Mouse (Mus musculus) intestine, embryonic 14.5 days (tissue): ENCODE data around the gene Rnft2. TPM values are rescaled to one million over a fixed set of nuclear protein-coding genes. Genes with fewer than 3 reads are reported as not detected.

Experiments used
- ATAC-seq: fragments of 200-750 bp; cut with Nextera tagmentation; replicated peaks from 2 replicates; pipeline ENCODE4 v1.8.0; 2017; ENCODE audit warnings: low read depth, moderate number of reproducible peaks, moderate TSS enrichment, moderate library complexity; ENCODE audit not compliant: low FRiP score, low TSS enrichment
- DNase-seq: peaks from one replicate; pipeline ENCODE4 v3.0.0-alpha.2; 2018; ENCODE audit warnings: low spot score
- H3K27ac ChIP-seq: fragments of 300-500 bp; sonication (generic); 2 replicates; pipeline ENCODE4 v1.5.1; 2014; ENCODE audit warnings: low read depth, mild to moderate bottlenecking, control low read depth
- H3K27me3 ChIP-seq: fragments of 300-500 bp; sonication (generic); replicated peaks from 2 replicates; pipeline ENCODE4 v1.6.1; 2014; ENCODE audit warnings: low read length, control low read depth; ENCODE audit not compliant: control insufficient read depth, insufficient read depth
- H3K36me3 ChIP-seq: fragments of 300-500 bp; sonication (generic); 2 replicates; pipeline ENCODE4 v1.6.1; 2014; ENCODE audit warnings: low read length, control low read depth; ENCODE audit not compliant: control insufficient read depth, insufficient read depth
- H3K4me1 ChIP-seq: fragments of 300-500 bp; sonication (generic); replicated peaks from 2 replicates; pipeline ENCODE4 v1.6.1; 2014; ENCODE audit warnings: low read length, control low read depth, mixed read lengths; ENCODE audit not compliant: control insufficient read depth, insufficient read depth
- H3K4me2 ChIP-seq: fragments of 300-500 bp; sonication (generic); 2 replicates; pipeline ENCODE4 v1.6.1; 2014; ENCODE audit warnings: low read length
- H3K4me3 ChIP-seq: fragments of 300-500 bp; sonication (generic); 2 replicates; pipeline ENCODE4 v1.5.1; 2014; ENCODE audit warnings: low read depth, low read length, control low read depth, mixed read lengths
- H3K9ac ChIP-seq: fragments of 300-500 bp; sonication (generic); 2 replicates; pipeline ENCODE4 v1.6.1; 2014; ENCODE audit warnings: mild to moderate bottlenecking, low read length
- H3K9me3 ChIP-seq: fragments of 300-500 bp; sonication (generic); 2 replicates; pipeline ENCODE4 v1.6.1; 2016; ENCODE audit warnings: low read length, control low read depth; ENCODE audit not compliant: control insufficient read depth
- WGBS: fragments of 180-500 bp; shearing (Covaris S2); extraction: QIAGEN DNeasy Blood & Tissue Kit; methylation state at CpG from one replicate; pipeline ENCODE4 v1.1.7; 2014; 5-methylcytosine and 5-hydroxymethylcytosine counted together
- polyA plus RNA-seq: library from polyadenylated mRNA; unstranded; fragments of >200 nt; fragmentation: Nextera tagmentation; extraction: Ambion mirVana; gene quantifications from 2 replicates; pipeline ENCODE4 v1.2.1, GENCODE M21; 2014

The Rnft2 gene
- polyA plus RNA-seq, 1 experiment from 2014 or later = 2.5 TPM

DNA sequence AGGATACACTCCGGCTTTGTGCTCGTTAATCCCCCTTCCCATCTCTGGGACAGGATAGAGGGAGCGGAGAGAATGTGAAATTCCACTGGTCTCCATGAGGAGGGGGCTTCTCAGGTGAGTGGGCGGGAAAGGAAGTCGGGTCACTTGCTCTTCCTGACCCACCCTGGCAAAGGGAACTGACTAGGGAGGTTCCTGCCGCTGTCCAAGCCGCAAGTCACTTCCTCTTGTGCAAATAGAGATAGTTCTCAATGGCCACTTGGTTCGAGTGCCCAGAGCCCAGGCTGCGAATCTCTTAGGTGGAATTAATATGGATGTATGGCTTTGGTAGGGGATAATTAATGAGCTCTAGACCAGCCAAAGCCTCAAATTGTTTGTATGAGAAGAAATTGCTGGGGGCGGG, 15.1 kb upstream of the Rnft2 start:
- Histone ChIP-seq H3K4me2 (no peak overlapping the region), H3K9ac (no peak overlapping the region), H3K4me1 (no peaks in the 10 kb centered on the region), H3K4me3 (no peak overlapping the region), H3K27ac (no peak overlapping the region), H3K9me3 (no peaks in the 10 kb centered on the region), H3K27me3 (no peaks in the 10 kb centered on the region), H3K36me3 (peaks cover 56% of the 10 kb centered on the region)
- ATAC-seq (no peak), DNase-seq (no peak)
- 87% methylated on average over 10 of the region's 10 CpGs for WGBS

DNA sequence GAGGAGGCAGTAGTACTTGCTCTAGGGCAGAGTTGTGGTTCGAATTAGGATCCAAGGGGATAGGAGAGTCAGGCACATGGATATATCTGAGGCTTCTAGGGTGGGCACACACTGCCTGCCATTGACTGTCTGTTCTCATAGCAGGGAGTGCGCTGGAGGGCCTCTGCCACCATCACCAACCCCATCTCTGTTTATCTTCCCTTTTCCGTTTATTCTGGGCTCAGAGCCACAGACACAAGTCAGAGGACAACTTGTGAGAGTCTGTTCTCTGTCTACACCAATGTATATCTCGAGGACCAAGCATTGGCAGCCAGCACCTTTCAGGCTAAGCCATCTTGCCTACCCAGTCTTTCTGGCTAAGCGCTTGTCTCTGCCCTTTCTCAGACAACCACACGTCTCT, 14.7 kb upstream of the Rnft2 start:
- H3K4me3 ChIP-seq = no peak overlapping the region
- DNase-seq (no peak), ATAC-seq (no peak)
- 71% methylated on average over 6 of the region's 6 CpGs for WGBS
- no peak overlapping the region for H3K27ac ChIP-seq
- H3K36me3 ChIP-seq = peaks cover 56% of the 10 kb centered on the region
- no peak overlapping the region for H3K9ac ChIP-seq
- H3K27me3 ChIP-seq = no peaks in the 10 kb centered on the region
- no peaks in the 10 kb centered on the region for H3K9me3 ChIP-seq
- no peaks in the 10 kb centered on the region for H3K4me1 ChIP-seq
- H3K4me2 ChIP-seq = no peak overlapping the region

- no peak for DNase-seq
- no peaks in the 10 kb centered on the region for H3K4me1 ChIP-seq
- 73% methylated on average over 6 of the region's 6 CpGs for WGBS
- no peak overlapping the region for H3K9ac ChIP-seq
- H3K36me3 ChIP-seq = peaks cover 56% of the 10 kb centered on the region
- no peaks in the 10 kb centered on the region for H3K9me3 ChIP-seq
- no peak overlapping the region for H3K4me3 ChIP-seq
- no peaks in the 10 kb centered on the region for H3K27me3 ChIP-seq
- no peak overlapping the region for H3K27ac ChIP-seq
- ATAC-seq = no peak
- H3K4me2 ChIP-seq = no peak overlapping the region
These were observed 14.2 kb upstream of the Rnft2 start for GRCm38 (mm10) chr5:118259152-118259551.

GRCm38 (mm10) chr5:118256981-118257380, 12.1 kb upstream of the Rnft2 start:
- 97% methylated on average over 4 of the region's 4 CpGs for WGBS
- peaks cover 49% of the 10 kb centered on the region for H3K36me3 ChIP-seq
- no peaks in the 10 kb centered on the region for H3K27me3 ChIP-seq
- H3K4me2 ChIP-seq = no peak overlapping the region
- no peak for ATAC-seq
- H3K4me3 ChIP-seq = no peak overlapping the region
- H3K9me3 ChIP-seq = no peaks in the 10 kb centered on the region
- no peak for DNase-seq
- H3K27ac ChIP-seq = no peak overlapping the region
- no peaks in the 10 kb centered on the region for H3K4me1 ChIP-seq
- no peak overlapping the region for H3K9ac ChIP-seq

GRCm38 (mm10) chr5:118253551-118253950, 8.6 kb upstream of the Rnft2 start:
- DNase-seq = no peak
- 89% methylated on average over 3 of the region's 3 CpGs for WGBS

GRCm38 (mm10) chr5:118250987-118251386, 6.1 kb upstream of the Rnft2 start:
- ATAC-seq (no peak), DNase-seq (no peak)
- H3K27ac ChIP-seq = no peak overlapping the region
- H3K9ac ChIP-seq = no peak overlapping the region
- peaks cover 7% of the 10 kb centered on the region for H3K4me1 ChIP-seq
- 82% methylated on average over 7 of the region's 7 CpGs for WGBS
- no peaks in the 10 kb centered on the region for H3K9me3 ChIP-seq
- H3K27me3 ChIP-seq = no peaks in the 10 kb centered on the region
- no peak overlapping the region for H3K4me2 ChIP-seq
- peaks cover 5% of the 10 kb centered on the region for H3K36me3 ChIP-seq
- H3K4me3 ChIP-seq = no peak overlapping the region

More at GRCm38 (mm10) chr5:118253551-118253950, 8.6 kb upstream of the Rnft2 start:
- ATAC-seq = no peak
- Histone ChIP-seq H3K36me3 (peaks cover 16% of the 10 kb centered on the region), H3K9me3 (no peaks in the 10 kb centered on the region), H3K27me3 (no peaks in the 10 kb centered on the region), H3K4me1 (no peaks in the 10 kb centered on the region), H3K4me2 (no peak overlapping the region), H3K4me3 (no peak overlapping the region), H3K9ac (no peak overlapping the region), H3K27ac (no peak overlapping the region)

DNA sequence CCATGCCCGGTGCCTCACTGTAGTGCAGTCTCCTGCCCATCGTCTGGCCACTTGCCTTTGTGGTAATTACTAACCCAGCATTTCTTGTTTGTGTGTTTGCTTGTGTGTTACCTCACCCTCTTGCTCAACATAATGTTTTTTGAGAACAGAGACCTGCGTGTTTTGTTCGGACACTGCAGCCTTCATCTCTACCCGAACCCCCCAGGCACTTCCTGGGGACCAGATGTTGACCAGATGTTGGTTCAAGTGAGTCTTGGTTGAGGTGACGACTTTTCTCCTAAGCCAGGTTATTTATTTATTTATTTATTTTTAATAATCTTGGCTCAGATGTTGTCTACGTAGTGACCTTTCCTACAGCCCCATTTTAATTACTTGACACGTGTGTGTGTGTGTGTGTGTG, 2.5 kb upstream of the Rnft2 start:
- H3K27me3 ChIP-seq = no peaks in the 10 kb centered on the region
- H3K9me3 ChIP-seq = no peaks in the 10 kb centered on the region
- H3K4me2 ChIP-seq = no peak overlapping the region
- H3K27ac ChIP-seq = no peak overlapping the region
- H3K4me3 ChIP-seq = no peak overlapping the region
- H3K4me1 ChIP-seq = peaks cover 13% of the 10 kb centered on the region
- H3K9ac ChIP-seq = no peak overlapping the region
- DNase-seq (no peak), ATAC-seq (no peak)
- WGBS = 84% methylated on average over 8 of the region's 8 CpGs
- peaks cover 7% of the 10 kb centered on the region for H3K36me3 ChIP-seq

GRCm38 (mm10) chr5:118245606-118246308, 841 bp upstream of the Rnft2 start:
- ATAC-seq (no peak; the same call in 1 of the 2 replicates), DNase-seq (peak; percentile 53)
- no peaks in the 10 kb centered on the region for H3K9me3 ChIP-seq
- 7% methylated on average over 15 of the region's 15 CpGs for WGBS
- H3K4me1 ChIP-seq = peaks cover 13% of the 10 kb centered on the region
- peak overlapping the region; percentile 70 for H3K4me2 ChIP-seq
- H3K36me3 ChIP-seq = peaks cover 8% of the 10 kb centered on the region
- H3K27me3 ChIP-seq = no peaks in the 10 kb centered on the region
- H3K9ac ChIP-seq = peak overlapping the region; percentile 73
- peak overlapping the region; percentile 51; the same call in 1 of the 2 replicates for H3K27ac ChIP-seq
- H3K4me3 ChIP-seq = peak overlapping the region; percentile 80

DNA sequence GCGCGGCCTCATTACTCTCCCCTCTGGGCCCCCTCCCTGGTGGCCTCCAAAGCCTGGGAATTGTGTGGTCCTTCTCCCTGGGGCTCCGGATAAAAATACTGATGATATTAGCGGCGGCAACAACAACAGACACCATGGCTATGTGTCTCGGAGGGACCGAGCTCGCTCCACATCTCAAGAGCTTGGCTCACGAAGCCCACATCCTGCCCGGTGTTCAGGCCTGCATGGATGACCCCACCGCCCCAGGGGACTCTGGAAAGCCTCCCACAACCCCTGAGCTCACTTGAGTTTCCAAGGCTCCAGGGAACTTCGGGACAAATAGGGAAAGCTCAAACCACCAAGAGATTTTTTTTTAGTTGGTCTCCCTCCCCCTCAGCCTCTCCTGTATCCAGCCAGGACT, 5.2 kb downstream of the Rnft2 start:
- Histone ChIP-seq H3K27me3 (no peaks in the 10 kb centered on the region), H3K9ac (no peak overlapping the region), H3K9me3 (no peaks in the 10 kb centered on the region), H3K4me1 (peaks cover 3% of the 10 kb centered on the region; the same call in 1 of the 2 replicates), H3K4me3 (no peak overlapping the region), H3K27ac (no peak overlapping the region), H3K36me3 (0 out of 2 replicates have a peak, but pooled peaks cover 7% of the 10 kb centered on the region), H3K4me2 (no peak overlapping the region)
- ATAC-seq (no peak), DNase-seq (no peak)
- WGBS = 89% methylated on average over 12 of the region's 12 CpGs
